Mouse (Mus musculus) thymus, adult 2 months (tissue): ENCODE data around the gene 9130204L05Rik. TPM values are rescaled to one million over a fixed set of nuclear protein-coding genes. Genes with fewer than 3 reads are reported as not detected.

Experiments used
- DNase-seq: peaks from one replicate; pipeline ENCODE4 v3.0.0; 2021
- H3K27ac ChIP-seq: fragments of 200-500 bp; 2 replicates; pipeline ENCODE4 v1.5.1; 2012; ENCODE audit warnings: low read length, control low read depth; ENCODE audit not compliant: control insufficient read depth, insufficient read depth
- H3K27me3 ChIP-seq: fragments of 200-500 bp; 2 replicates; pipeline ENCODE4 v1.6.1; 2012; ENCODE audit warnings: mild to moderate bottlenecking, low read length, moderate library complexity, mixed read lengths; ENCODE audit not compliant: control insufficient read depth, insufficient read depth
- H3K36me3 ChIP-seq: fragments of 200-500 bp; 2 replicates; pipeline ENCODE4 v1.6.1; 2012; ENCODE audit warnings: mild to moderate bottlenecking, low read length, moderate library complexity; ENCODE audit not compliant: control insufficient read depth, insufficient read depth
- H3K4me1 ChIP-seq: fragments of 200-500 bp; replicated peaks from 2 replicates; pipeline ENCODE4 v1.6.1; 2012; ENCODE audit warnings: low read length; ENCODE audit not compliant: control insufficient read depth, insufficient read depth
- H3K4me3 ChIP-seq: fragments of 200-500 bp; 2 replicates; pipeline ENCODE4 v1.5.1; 2012; ENCODE audit warnings: mild to moderate bottlenecking, low read length, control low read depth, moderate library complexity; ENCODE audit not compliant: control insufficient read depth, insufficient read depth
- CTCF ChIP-seq: fragments of 200-500 bp; IDR thresholded peaks from 2 replicates; pipeline ENCODE4 v1.5.1; 2012; ENCODE audit warnings: mild to moderate bottlenecking, control low read depth, low read length, moderate library complexity, borderline replicate concordance; ENCODE audit not compliant: control insufficient read depth, poor library complexity, insufficient read depth; ENCODE audit errors: extremely low read depth
- POLR2A ChIP-seq: fragments of 200-500 bp; IDR thresholded peaks from 2 replicates; pipeline ENCODE4 v1.6.1; 2012; ENCODE audit warnings: mild to moderate bottlenecking, low read length, control low read depth, moderate library complexity; ENCODE audit not compliant: control insufficient read depth, poor library complexity, insufficient read depth; ENCODE audit errors: extremely low read depth
- WGBS: fragments of 180-500 bp; shearing (Covaris S2); methylation state at CpG from one replicate; pipeline ENCODE4 v1.1.7; 2018; 5-methylcytosine and 5-hydroxymethylcytosine counted together
- polyA plus RNA-seq: library from polyadenylated mRNA; depleted of rRNA; stranded (reverse); fragments of >200 nt; gene quantifications from 2 replicates; pipeline ENCODE4 v1.2.3, GENCODE M21; 2012; rRNA removed

The 9130204L05Rik gene
- polyA plus RNA-seq, result not detected in 2 replicates

- WGBS, result 68% methylated on average over 2 of the region's 2 CpGs
- no peak for DNase-seq
- Histone ChIP-seq H3K27me3 (no peaks in the 10 kb centered on the region), H3K4me1 (no peaks in the 10 kb centered on the region), H3K4me3 (no peak within 1 kb of the TSS), H3K36me3 (no peaks in the 10 kb centered on the region), H3K27ac (no peak within 1 kb of the TSS)
- TF ChIP-seq POLR2A (no peak), CTCF (no peak)
Measured at GRCm38 (mm10) chr3:91090703-91091102, at the start of gene 9130204L05Rik. Gene 9130204L05Rik, minus strand, starts transcription at chr3:91090803.

GRCm38 (mm10) chr3:91108696-91109095, 18.1 kb upstream of the 9130204L05Rik start:
- Histone ChIP-seq H3K4me1 (no peaks in the 10 kb centered on the region), H3K27me3 (no peaks in the 10 kb centered on the region), H3K27ac (no peak overlapping the region), H3K36me3 (no peaks in the 10 kb centered on the region), H3K4me3 (no peak overlapping the region)
- TF ChIP-seq CTCF (no peak), POLR2A (no peak)
- no peak for DNase-seq

- Histone ChIP-seq H3K36me3 (no peaks in the 10 kb centered on the region), H3K4me1 (no peaks in the 10 kb centered on the region), H3K4me3 (no peak overlapping the region), H3K27me3 (no peaks in the 10 kb centered on the region), H3K27ac (no peak overlapping the region)
- TF ChIP-seq POLR2A (no peak), CTCF (no peak)
- no peak for DNase-seq
- 0% methylated on average over 1 of the region's 1 CpGs for WGBS
Measured at GRCm38 (mm10) chr3:91059211-91059610, 31.4 kb downstream of the 9130204L05Rik start.

GRCm38 (mm10) chr3:91052654-91053053, 37.9 kb downstream of the 9130204L05Rik start:
- no peak overlapping the region for H3K4me3 ChIP-seq
- DNase-seq, result no peak
- H3K27ac ChIP-seq, result no peak overlapping the region
- 18% methylated on average over 1 of the region's 1 CpGs for WGBS
- H3K36me3 ChIP-seq, result no peaks in the 10 kb centered on the region
- H3K4me1 ChIP-seq, result no peaks in the 10 kb centered on the region
- H3K27me3 ChIP-seq, result no peaks in the 10 kb centered on the region
- no peak for TF ChIP-seq CTCF
- no peak for TF ChIP-seq POLR2A
